Mouse (Mus musculus) hindbrain, embryonic 16.5 days (tissue): ENCODE data around the gene Gm29666. TPM values are rescaled to one million over a fixed set of nuclear protein-coding genes. Genes with fewer than 3 reads are reported as not detected.
A peak's percentile ranks its signal among the peaks of the same experiment; 100 is the strongest.
"Not testable (repeated sequence)": the region's sequence is repeated elsewhere in the genome, so short reads cannot be mapped to it uniquely, and the experiment has no call there.

Experiments
- ATAC-seq: fragments of 200-750 bp; cut with Nextera tagmentation; 2 replicates; pipeline ENCODE4 v1.8.0; 2017; ENCODE audit warnings: moderate TSS enrichment, moderate library complexity
- H3K27ac ChIP-seq: fragments of 300-500 bp; sonication (generic); 2 replicates; pipeline ENCODE4 v1.5.1; 2014; ENCODE audit warnings: low read depth, mild to moderate bottlenecking, control low read depth, low read length, moderate library complexity
- H3K27me3 ChIP-seq: fragments of 300-500 bp; sonication (generic); replicated peaks from 2 replicates; pipeline ENCODE4 v1.6.1; 2014; ENCODE audit warnings: low read length; ENCODE audit not compliant: control insufficient read depth, insufficient read depth
- H3K36me3 ChIP-seq: fragments of 300-500 bp; sonication (generic); 2 replicates; pipeline ENCODE4 v1.6.1; 2014; ENCODE audit warnings: mild to moderate bottlenecking, low read length, moderate library complexity, mixed read lengths; ENCODE audit not compliant: control insufficient read depth, insufficient read depth
- H3K4me1 ChIP-seq: fragments of 300-500 bp; sonication (generic); 2 replicates; pipeline ENCODE4 v1.6.1; 2014; ENCODE audit warnings: low read depth, low read length; ENCODE audit not compliant: control insufficient read depth, insufficient read depth
- H3K4me2 ChIP-seq: fragments of 300-500 bp; sonication (generic); 2 replicates; pipeline ENCODE4 v1.6.1; 2014; ENCODE audit warnings: mild to moderate bottlenecking, low read length, control low read depth, moderate library complexity
- H3K4me3 ChIP-seq: fragments of 300-500 bp; sonication (generic); 2 replicates; pipeline ENCODE4 v1.5.1; 2014; ENCODE audit warnings: mild to moderate bottlenecking, low read length, control low read depth, moderate library complexity
- H3K9ac ChIP-seq: fragments of 300-500 bp; sonication (generic); 2 replicates; pipeline ENCODE4 v1.6.1; 2014; ENCODE audit warnings: low read depth, mild to moderate bottlenecking, control low read depth, low read length, moderate library complexity
- H3K9me3 ChIP-seq: fragments of 300-500 bp; sonication (generic); 2 replicates; pipeline ENCODE4 v1.6.1; 2014; ENCODE audit warnings: mild to moderate bottlenecking, low read length, moderate library complexity; ENCODE audit not compliant: control insufficient read depth
- WGBS: fragments of 180-500 bp; shearing (Covaris S2); extraction: QIAGEN DNeasy Blood & Tissue Kit; methylation state at CpG from one replicate; pipeline ENCODE4 v1.1.7; 2014; 5-methylcytosine and 5-hydroxymethylcytosine counted together
- polyA plus RNA-seq: library from polyadenylated mRNA; unstranded; fragments of >200 nt; fragmentation: Nextera tagmentation; extraction: Ambion mirVana; gene quantifications from 2 replicates; pipeline ENCODE4 v1.2.1, GENCODE M21; 2015

Gene Gm29666
- polyA plus RNA-seq, 1 experiment from 2014 or later = 0.98 TPM

- H3K27ac ChIP-seq = no peak overlapping the region
- no peaks in the 10 kb centered on the region for H3K9me3 ChIP-seq
- peak overlapping the region; percentile 42 for H3K9ac ChIP-seq
- peaks cover 27% of the 10 kb centered on the region for H3K4me1 ChIP-seq
- peak overlapping the region; percentile 83 for H3K4me2 ChIP-seq
- H3K4me3 ChIP-seq = peak overlapping the region; percentile 94
- H3K27me3 ChIP-seq = no peaks in the 10 kb centered on the region
- 13% methylated on average over 9 of the region's 9 CpGs for WGBS
- H3K36me3 ChIP-seq = peaks cover 23% of the 10 kb centered on the region
- ATAC-seq = no peak
Measured at GRCm38 (mm10) chr15:84924781-84925315, 5.0 kb upstream of the Gm29666 start.

DNA sequence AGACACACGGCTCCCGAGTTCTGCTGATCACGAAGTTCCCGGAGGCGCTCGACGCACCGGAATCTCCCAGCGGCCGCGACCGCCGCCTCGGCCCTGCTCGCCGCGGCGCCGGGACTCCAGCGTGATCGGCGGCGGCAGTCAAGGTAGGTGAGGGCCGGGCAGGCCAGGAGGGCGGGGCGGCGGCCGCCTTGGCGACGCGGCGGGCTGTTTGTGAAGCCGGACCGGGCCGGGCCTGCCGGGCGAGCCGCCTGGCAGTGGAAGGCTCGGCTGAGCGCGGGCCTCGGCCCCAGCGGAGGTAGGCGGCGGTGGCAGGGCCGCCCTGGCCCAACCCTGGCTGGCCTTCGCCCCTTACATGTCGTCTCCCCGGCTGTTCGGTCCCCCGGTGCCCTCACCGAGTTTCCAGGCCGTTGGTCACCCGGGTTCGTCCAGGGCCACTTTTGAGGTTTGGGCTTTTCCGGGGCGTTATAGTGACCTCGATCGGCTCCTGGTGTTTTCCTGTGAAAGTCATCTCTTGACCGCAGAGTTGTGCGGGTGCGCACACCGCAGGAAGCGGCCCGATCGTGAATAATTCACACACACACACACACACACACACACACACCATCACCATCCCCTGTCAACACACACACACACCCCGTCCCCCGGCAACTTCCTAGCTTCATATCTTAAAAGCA lies 3.8 kb upstream of the Gm29666 start:
- H3K27ac ChIP-seq = peak overlapping the region; percentile 95
- peak overlapping the region; percentile 94 for H3K4me3 ChIP-seq
- peak overlapping the region; percentile 98 for H3K9ac ChIP-seq
- peaks cover 13% of the 10 kb centered on the region for H3K36me3 ChIP-seq
- ATAC-seq = peak; percentile 81
- H3K9me3 ChIP-seq = no peaks in the 10 kb centered on the region
- H3K4me2 ChIP-seq = peak overlapping the region; percentile 83
- WGBS = under 1% methylated on average over 61 of the region's 68 CpGs
- H3K4me1 ChIP-seq = peaks cover 27% of the 10 kb centered on the region
- no peaks in the 10 kb centered on the region for H3K27me3 ChIP-seq

GRCm38 (mm10) chr15:84922884-84923507 lies 3.2 kb upstream of the Gm29666 start, which contains the start of gene Nup50:
TSS of gene Nup50 (plus strand) at chr15:84923411.
- peak within 1 kb of the TSS; percentile 94 for H3K4me3 ChIP-seq
- WGBS = under 1% methylated on average over 59 of the region's 60 CpGs
- H3K36me3 ChIP-seq = peaks cover 8% of the 10 kb centered on the region
- no peaks in the 10 kb centered on the region for H3K27me3 ChIP-seq
- ATAC-seq = peak; percentile 94
- H3K4me2 ChIP-seq = peak within 1 kb of the TSS; percentile 98
- peak within 1 kb of the TSS; percentile 95 for H3K27ac ChIP-seq
- H3K9ac ChIP-seq = peak within 1 kb of the TSS; percentile 98
- no peaks in the 10 kb centered on the region for H3K9me3 ChIP-seq
- H3K4me1 ChIP-seq = peaks cover 27% of the 10 kb centered on the region

GRCm38 (mm10) chr15:84913201-84913600 lies 6.6 kb downstream of the Gm29666 start:
- peaks cover 8% of the 10 kb centered on the region for H3K9me3 ChIP-seq
- H3K36me3 ChIP-seq = peaks cover 3% of the 10 kb centered on the region; the same call in 1 of the 2 replicates
- WGBS = 67% methylated on average over 3 of the region's 3 CpGs
- H3K27me3 ChIP-seq = no peaks in the 10 kb centered on the region
- no peak overlapping the region for H3K27ac ChIP-seq
- H3K4me1 ChIP-seq = no peaks in the 10 kb centered on the region
- H3K4me2 ChIP-seq = no peak overlapping the region
- H3K4me3 ChIP-seq = no peak overlapping the region
- no peak for ATAC-seq
- H3K9ac ChIP-seq = no peak overlapping the region

- Histone ChIP-seq H3K9ac (no peak overlapping the region), H3K4me1 (no peaks in the 10 kb centered on the region; the same call in 1 of the 2 replicates), H3K4me2 (no peak overlapping the region), H3K27ac (no peak overlapping the region), H3K36me3 (no peaks in the 10 kb centered on the region), H3K4me3 (no peak overlapping the region), H3K9me3 (no peaks in the 10 kb centered on the region), H3K27me3 (no peaks in the 10 kb centered on the region)
- no peak for ATAC-seq
- WGBS = 46% methylated on average over 7 of the region's 7 CpGs
Measured at GRCm38 (mm10) chr15:84903843-84904385, 15.9 kb downstream of the Gm29666 start.

DNA sequence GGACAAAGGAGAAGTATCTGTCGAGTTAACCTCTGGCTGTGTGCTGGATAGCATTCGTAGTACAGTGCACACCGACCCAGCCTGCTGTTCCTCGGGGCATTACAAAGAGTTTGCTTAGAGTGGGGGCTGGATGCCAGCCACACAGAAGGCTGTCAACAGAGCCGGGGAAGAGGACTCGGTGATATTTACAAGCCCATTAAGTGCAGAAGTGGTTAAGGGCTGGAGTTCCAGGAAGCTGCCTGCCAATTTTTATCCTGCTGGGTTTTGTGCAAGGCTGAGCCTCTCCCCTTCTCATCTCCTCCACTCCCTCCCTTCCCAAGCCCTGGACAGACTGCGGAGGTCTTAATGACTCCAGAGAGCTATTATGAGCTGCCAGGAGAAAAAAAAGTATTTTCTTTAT lies 21.8 kb downstream of the Gm29666 start:
- Histone ChIP-seq H3K36me3 (no peaks in the 10 kb centered on the region), H3K27me3 (no peaks in the 10 kb centered on the region), H3K4me1 (peaks cover 11% of the 10 kb centered on the region), H3K4me3 (no peak overlapping the region; the same call in 1 of the 2 replicates), H3K9me3 (no peaks in the 10 kb centered on the region), H3K9ac (0 out of 2 replicates have a peak overlapping the region, but pooled peaks have one; percentile 7), H3K4me2 (peak overlapping the region; percentile 28), H3K27ac (no peak overlapping the region)
- peak; percentile 88 for ATAC-seq
- WGBS = 18% methylated on average over 7 of the region's 7 CpGs

DNA sequence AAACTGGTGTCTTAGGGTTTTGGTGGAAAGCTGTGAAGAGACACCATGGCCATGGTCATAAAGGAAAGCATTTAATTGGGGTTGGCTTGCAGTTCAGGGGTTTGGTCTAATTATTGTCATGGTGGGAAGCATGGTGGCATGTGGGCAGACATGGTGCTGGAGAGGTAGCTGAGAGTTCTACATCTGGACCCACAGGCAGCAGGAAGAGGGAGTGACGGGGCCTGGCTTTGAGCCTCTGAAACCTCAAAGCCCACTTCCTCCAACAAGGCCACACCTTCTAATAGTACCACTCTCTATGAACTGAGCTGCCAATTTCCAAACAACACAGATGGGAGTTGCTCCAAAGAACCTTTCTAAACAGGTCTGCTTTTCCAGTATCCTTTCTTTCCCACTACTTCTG lies 23.2 kb downstream of the Gm29666 start:
- Histone ChIP-seq H3K27ac (no peak overlapping the region), H3K4me3 (no peak overlapping the region), H3K36me3 (no peaks in the 10 kb centered on the region), H3K9me3 (no peaks in the 10 kb centered on the region), H3K9ac (no peak overlapping the region), H3K27me3 (no peaks in the 10 kb centered on the region), H3K4me2 (no peak overlapping the region), H3K4me1 (peaks cover 11% of the 10 kb centered on the region)
- WGBS = 69% methylated on average over 1 of the region's 1 CpGs
- no peak for ATAC-seq

DNA sequence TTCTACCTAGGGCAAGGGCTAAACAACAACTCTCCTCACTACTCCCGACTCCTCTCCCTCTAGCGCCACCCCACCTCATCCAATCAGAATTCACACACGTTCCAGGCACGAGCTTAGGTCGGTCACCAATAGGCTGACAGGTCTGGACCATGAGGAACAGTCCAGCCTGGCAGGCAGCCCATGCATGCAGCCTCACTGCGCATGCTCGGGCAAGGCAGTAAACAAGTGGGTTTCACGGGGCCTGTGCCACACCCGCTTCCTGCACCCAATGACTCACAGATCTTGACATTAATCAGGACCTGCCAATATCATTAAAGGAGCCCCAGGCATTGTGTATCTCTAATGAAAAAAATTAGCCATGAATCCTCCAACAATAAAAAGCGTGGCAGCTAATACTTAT lies 23.6 kb downstream of the Gm29666 start:
- not testable (repeated sequence) for H3K4me3 ChIP-seq, H3K4me2 ChIP-seq, H3K27ac ChIP-seq, H3K36me3 ChIP-seq, H3K9ac ChIP-seq, H3K27me3 ChIP-seq, ATAC-seq, H3K9me3 ChIP-seq
- 66% methylated on average over 10 of the region's 10 CpGs for WGBS
- H3K4me1 ChIP-seq = peaks cover 11% of the 10 kb centered on the region

GRCm38 (mm10) chr15:84891658-84892057 lies 28.2 kb downstream of the Gm29666 start:
- Histone ChIP-seq H3K4me3 (no peak overlapping the region), H3K27me3 (no peaks in the 10 kb centered on the region), H3K4me2 (no peak overlapping the region), H3K36me3 (no peaks in the 10 kb centered on the region), H3K9ac (no peak overlapping the region), H3K4me1 (no peaks in the 10 kb centered on the region), H3K27ac (no peak overlapping the region), H3K9me3 (no peaks in the 10 kb centered on the region)
- ATAC-seq = peak; percentile 72; the same call in 1 of the 2 replicates
- 3% methylated on average over 3 of the region's 3 CpGs for WGBS
